Mouse (Mus musculus): ENCODE measurements around the gene Megf6. TPM values are rescaled to one million over a fixed set of nuclear protein-coding genes. Genes with fewer than 3 reads are reported as not detected.

Gene Megf6
- polyA plus RNA-seq, 1 experiment from 2014 or later, result 12.7 TPM

DNA sequence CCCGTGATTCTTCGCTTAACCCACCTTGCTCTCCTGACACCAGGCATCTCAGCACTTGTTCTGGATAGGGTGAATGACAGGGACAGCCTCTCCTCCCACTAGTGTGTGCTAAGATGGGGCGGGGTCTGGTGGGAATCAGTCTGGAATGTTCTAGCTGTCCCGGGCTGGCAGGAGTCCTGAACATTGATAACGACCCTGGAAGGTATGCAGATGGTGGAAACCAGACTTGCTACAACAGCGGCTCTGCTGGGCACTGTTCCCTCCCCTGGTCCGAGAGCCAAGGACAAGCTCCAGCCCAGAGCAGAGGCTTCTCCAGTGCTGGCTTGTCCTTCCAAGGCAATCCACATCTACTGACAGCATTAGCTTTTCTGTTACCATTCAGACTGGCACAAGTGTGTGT lies 43.1 kb downstream of the Megf6 start:
- 63% methylated on average over 7 of the region's 7 CpGs for WGBS
- no peak overlapping the region for H3K4me3 ChIP-seq (ENCODE audit: low read length)
- H3K9ac ChIP-seq (ENCODE audit: low read depth, low read length), result no peak overlapping the region
- H3K36me3 ChIP-seq (ENCODE audit: control insufficient read depth, insufficient read depth, low read length), result no peaks in the 10 kb centered on the region
- H3K4me1 ChIP-seq (ENCODE audit: control insufficient read depth, insufficient read depth, low read length), result peaks cover 6% of the 10 kb centered on the region; the same call in 1 of the 2 replicates
- H3K27me3 ChIP-seq (ENCODE audit: control insufficient read depth, insufficient read depth, low read length), result no peaks in the 10 kb centered on the region
- H3K4me2 ChIP-seq (replicated peaks; ENCODE audit: low read depth, low read length), result no peak overlapping the region
- H3K27ac ChIP-seq (ENCODE audit: low read depth, low read length), result no peak overlapping the region
- no peak for ATAC-seq (ENCODE audit: low FRiP score, low TSS enrichment)
- no peaks in the 10 kb centered on the region for H3K9me3 ChIP-seq (ENCODE audit: control insufficient read depth, low read length)

DNA sequence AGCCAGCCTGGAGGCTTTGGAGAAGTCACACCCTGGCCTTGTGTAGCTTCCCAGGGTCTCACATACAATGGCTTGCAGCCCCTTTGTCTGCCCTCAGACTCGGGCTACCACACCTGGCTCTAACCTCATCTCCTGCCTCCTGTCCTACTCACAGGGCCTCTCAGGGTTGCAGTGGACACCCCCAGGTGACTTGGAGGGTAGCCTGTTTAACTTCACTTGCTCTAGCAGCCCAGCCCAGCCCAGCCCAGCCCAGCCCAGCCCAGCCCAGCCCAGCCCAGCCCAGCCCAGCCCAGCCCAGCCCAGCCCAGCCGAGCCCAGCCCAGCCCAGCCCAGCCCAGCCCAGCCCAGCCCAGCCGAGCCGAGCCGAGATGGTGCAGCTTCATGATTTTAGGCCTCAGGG lies 43.5 kb downstream of the Megf6 start:
- H3K36me3 ChIP-seq (ENCODE audit: control insufficient read depth, insufficient read depth, low read length), result no peaks in the 10 kb centered on the region
- no peaks in the 10 kb centered on the region for H3K27me3 ChIP-seq (ENCODE audit: control insufficient read depth, insufficient read depth, low read length)
- H3K4me3 ChIP-seq (ENCODE audit: low read length), result no peak overlapping the region
- no peak overlapping the region for H3K9ac ChIP-seq (ENCODE audit: low read depth, low read length)
- H3K4me1 ChIP-seq (ENCODE audit: control insufficient read depth, insufficient read depth, low read length), result peaks cover 3% of the 10 kb centered on the region; the same call in 1 of the 2 replicates
- ATAC-seq (ENCODE audit: low FRiP score, low TSS enrichment), result no peak
- no peak overlapping the region for H3K27ac ChIP-seq (ENCODE audit: low read depth, low read length)
- 8% methylated on average over 5 of the region's 5 CpGs for WGBS
- no peak overlapping the region for H3K4me2 ChIP-seq (replicated peaks; ENCODE audit: low read depth, low read length)
- H3K9me3 ChIP-seq (ENCODE audit: control insufficient read depth, low read length), result no peaks in the 10 kb centered on the region

DNA sequence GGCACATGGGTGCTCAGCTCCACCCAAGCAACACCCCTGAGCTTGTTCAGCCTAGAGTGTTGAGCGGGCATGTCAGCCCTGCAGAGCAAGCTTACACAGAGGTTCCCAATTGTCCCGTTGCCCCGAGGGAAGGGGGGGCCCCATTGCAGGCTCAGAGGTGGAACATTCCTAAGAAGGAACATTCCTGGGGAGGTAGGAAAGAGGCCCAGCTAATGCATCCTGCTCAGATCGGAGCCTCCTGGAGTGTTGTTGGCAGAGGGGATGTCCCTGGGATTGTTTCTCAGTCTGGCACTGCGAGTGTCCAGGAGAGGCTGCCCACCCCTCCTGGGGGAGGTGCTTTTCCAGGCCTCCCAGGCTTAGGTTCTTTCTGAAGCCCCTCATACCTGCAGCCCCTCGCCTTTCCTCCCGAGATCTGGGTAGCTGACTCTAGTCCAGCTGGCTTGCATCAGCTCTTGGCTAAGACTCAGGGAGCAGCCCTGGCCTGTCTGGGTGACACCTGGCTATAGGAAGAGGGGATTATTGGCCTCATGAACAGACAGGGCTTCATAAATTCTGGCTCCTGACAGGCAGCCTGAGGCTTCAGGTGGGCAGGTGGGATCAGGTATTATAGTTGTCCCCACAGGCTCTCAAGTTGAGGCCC lies 47.3 kb downstream of the Megf6 start:
- H3K36me3 ChIP-seq (ENCODE audit: control insufficient read depth, insufficient read depth, low read length), result no peaks in the 10 kb centered on the region
- no peak overlapping the region for H3K4me2 ChIP-seq (replicated peaks; ENCODE audit: low read depth, low read length)
- no peaks in the 10 kb centered on the region for H3K27me3 ChIP-seq (ENCODE audit: control insufficient read depth, insufficient read depth, low read length)
- peaks cover 6% of the 10 kb centered on the region; the same call in 1 of the 2 replicates for H3K4me1 ChIP-seq (ENCODE audit: control insufficient read depth, insufficient read depth, low read length)
- no peak for ATAC-seq (ENCODE audit: low FRiP score, low TSS enrichment)
- no peak overlapping the region for H3K27ac ChIP-seq (ENCODE audit: low read depth, low read length)
- 59% methylated on average over 7 of the region's 7 CpGs for WGBS
- no peak overlapping the region for H3K9ac ChIP-seq (ENCODE audit: low read depth, low read length)
- no peak overlapping the region for H3K4me3 ChIP-seq (ENCODE audit: low read length)
- no peaks in the 10 kb centered on the region for H3K9me3 ChIP-seq (ENCODE audit: control insufficient read depth, low read length)

DNA sequence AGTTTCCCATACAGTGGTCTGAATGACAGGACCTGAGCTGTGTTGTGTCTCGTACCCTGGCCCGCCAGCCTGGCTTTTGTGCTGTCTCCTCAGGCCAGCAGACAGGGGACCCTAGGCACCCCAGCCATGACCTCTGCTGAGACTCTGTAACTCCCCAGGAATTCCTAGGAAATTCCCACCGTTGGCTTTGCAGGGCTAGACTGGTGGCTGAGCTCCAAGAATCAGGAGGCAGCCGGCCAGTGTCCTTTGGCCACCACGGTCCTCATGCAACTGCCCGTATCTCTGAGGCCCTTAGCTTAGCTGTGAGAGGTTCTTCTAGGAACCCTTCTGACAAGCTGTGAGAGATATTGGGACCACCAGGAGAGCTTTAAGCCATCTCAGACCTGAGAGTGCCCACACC lies 52.2 kb downstream of the Megf6 start:
- peaks cover 13% of the 10 kb centered on the region; the same call in 1 of the 2 replicates for H3K4me1 ChIP-seq (ENCODE audit: control insufficient read depth, insufficient read depth, low read length)
- no peak overlapping the region for H3K9ac ChIP-seq (ENCODE audit: low read depth, low read length)
- 77% methylated on average over 6 of the region's 6 CpGs for WGBS
- no peaks in the 10 kb centered on the region for H3K27me3 ChIP-seq (ENCODE audit: control insufficient read depth, insufficient read depth, low read length)
- H3K27ac ChIP-seq (ENCODE audit: low read depth, low read length), result no peak overlapping the region
- H3K4me3 ChIP-seq (ENCODE audit: low read length), result no peak overlapping the region
- no peaks in the 10 kb centered on the region for H3K9me3 ChIP-seq (ENCODE audit: control insufficient read depth, low read length)
- no peak for ATAC-seq (ENCODE audit: low FRiP score, low TSS enrichment)
- no peak overlapping the region for H3K4me2 ChIP-seq (replicated peaks; ENCODE audit: low read depth, low read length)
- H3K36me3 ChIP-seq (ENCODE audit: control insufficient read depth, insufficient read depth, low read length), result no peaks in the 10 kb centered on the region

DNA sequence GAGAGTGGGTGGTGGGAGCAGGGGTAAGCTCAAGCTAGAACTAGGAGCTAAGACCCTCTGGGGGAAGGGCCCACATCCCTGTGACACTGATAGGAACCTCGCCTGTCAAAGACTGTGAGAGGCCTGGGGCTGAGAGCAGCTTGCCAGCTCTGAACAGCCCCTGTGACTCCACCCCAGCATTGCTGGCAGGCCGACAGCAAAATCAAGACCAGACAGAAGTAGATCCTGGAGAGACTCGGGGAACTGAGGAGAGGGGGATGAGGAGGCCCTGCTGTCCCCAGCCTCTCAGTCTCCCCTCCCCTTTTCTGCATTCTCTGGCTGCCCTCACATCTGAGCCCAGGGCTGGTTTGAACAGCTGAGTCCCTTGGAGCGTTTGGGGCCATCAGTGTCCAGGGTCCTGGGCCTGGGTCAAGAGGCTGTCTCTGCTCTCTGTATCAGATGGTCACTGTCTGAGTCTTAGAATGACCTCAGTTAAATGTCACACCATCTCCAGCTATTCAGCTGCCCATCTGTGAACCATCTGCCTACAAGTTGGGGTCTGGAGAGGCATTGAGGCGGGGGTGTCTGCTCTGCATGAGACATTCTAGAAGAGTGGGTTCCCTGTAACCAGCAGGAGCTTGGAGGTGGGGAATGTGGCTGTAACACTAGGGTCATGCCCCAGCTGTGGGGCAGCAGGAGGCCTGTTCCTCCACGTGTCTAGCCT lies 53.9 kb downstream of the Megf6 start:
- 17% methylated on average over 6 of the region's 6 CpGs for WGBS
- no peak for ATAC-seq (ENCODE audit: low FRiP score, low TSS enrichment)
- H3K9me3 ChIP-seq (ENCODE audit: control insufficient read depth, low read length), result no peaks in the 10 kb centered on the region
- H3K4me1 ChIP-seq (ENCODE audit: control insufficient read depth, insufficient read depth, low read length), result peaks cover 13% of the 10 kb centered on the region; the same call in 1 of the 2 replicates
- H3K27ac ChIP-seq (ENCODE audit: low read depth, low read length), result no peak overlapping the region
- no peak overlapping the region for H3K4me2 ChIP-seq (replicated peaks; ENCODE audit: low read depth, low read length)
- H3K27me3 ChIP-seq (ENCODE audit: control insufficient read depth, insufficient read depth, low read length), result no peaks in the 10 kb centered on the region
- no peaks in the 10 kb centered on the region for H3K36me3 ChIP-seq (ENCODE audit: control insufficient read depth, insufficient read depth, low read length)
- H3K4me3 ChIP-seq (ENCODE audit: low read length), result no peak overlapping the region
- no peak overlapping the region for H3K9ac ChIP-seq (ENCODE audit: low read depth, low read length)

DNA sequence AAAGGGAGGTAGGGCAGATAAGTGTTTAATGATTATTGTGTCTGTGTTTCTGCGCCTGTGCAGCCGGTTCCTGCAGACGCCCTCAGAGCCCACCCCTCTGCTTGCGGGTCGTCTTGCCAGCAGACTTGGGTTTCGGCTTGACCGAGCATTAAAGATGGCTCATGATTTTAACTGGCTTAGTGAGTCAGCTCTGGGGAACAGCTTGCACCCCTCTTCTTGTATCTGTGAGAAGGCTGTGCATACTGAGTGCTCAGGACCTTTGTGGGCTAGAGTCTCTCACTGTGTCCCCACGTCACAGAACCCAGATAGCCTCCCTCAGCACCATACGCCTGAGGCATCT lies 54.4 kb downstream of the Megf6 start:
- no peak overlapping the region for H3K4me2 ChIP-seq (replicated peaks; ENCODE audit: low read depth, low read length)
- no peak overlapping the region for H3K27ac ChIP-seq (ENCODE audit: low read depth, low read length)
- H3K4me3 ChIP-seq (ENCODE audit: low read length), result no peak overlapping the region
- no peak overlapping the region for H3K9ac ChIP-seq (ENCODE audit: low read depth, low read length)
- H3K27me3 ChIP-seq (ENCODE audit: control insufficient read depth, insufficient read depth, low read length), result no peaks in the 10 kb centered on the region
- H3K36me3 ChIP-seq (ENCODE audit: control insufficient read depth, insufficient read depth, low read length), result no peaks in the 10 kb centered on the region
- ATAC-seq (ENCODE audit: low FRiP score, low TSS enrichment), result no peak
- H3K9me3 ChIP-seq (ENCODE audit: control insufficient read depth, low read length), result no peaks in the 10 kb centered on the region
- peaks cover 8% of the 10 kb centered on the region; the same call in 1 of the 2 replicates for H3K4me1 ChIP-seq (ENCODE audit: control insufficient read depth, insufficient read depth, low read length)
- WGBS, result 30% methylated on average over 9 of the region's 9 CpGs

DNA sequence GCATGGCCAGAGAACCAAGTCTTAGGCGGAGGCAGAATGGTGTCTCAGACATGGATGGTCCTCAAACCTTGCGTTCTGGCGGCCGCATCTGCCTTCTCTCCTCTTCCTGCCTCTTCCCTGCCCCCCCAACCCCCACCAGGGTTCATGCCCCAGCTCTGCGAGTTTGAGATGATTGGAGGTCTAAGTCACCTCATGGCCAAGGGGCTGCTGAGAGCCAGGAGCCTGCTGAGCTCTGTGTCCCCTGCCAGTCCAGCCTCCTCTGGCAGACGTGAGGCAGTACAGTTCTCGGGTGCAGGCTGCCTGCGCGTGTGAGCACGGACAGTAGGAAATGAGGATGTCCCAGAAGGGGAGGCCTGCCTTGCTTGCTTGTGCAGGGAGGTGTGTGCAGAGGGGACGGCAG lies 56.1 kb downstream of the Megf6 start:
- Histone ChIP-seq H3K36me3 (ENCODE audit: control insufficient read depth, insufficient read depth, low read length) (no peaks in the 10 kb centered on the region), H3K9me3 (ENCODE audit: control insufficient read depth, low read length) (no peaks in the 10 kb centered on the region), H3K27me3 (ENCODE audit: control insufficient read depth, insufficient read depth, low read length) (no peaks in the 10 kb centered on the region), H3K9ac (ENCODE audit: low read depth, low read length) (no peak overlapping the region), H3K4me2 (replicated peaks; ENCODE audit: low read depth, low read length) (no peak overlapping the region), H3K27ac (ENCODE audit: low read depth, low read length) (no peak overlapping the region), H3K4me3 (ENCODE audit: low read length) (no peak overlapping the region), H3K4me1 (ENCODE audit: control insufficient read depth, insufficient read depth, low read length) (peaks cover 10% of the 10 kb centered on the region; the same call in 1 of the 2 replicates)
- WGBS, result 81% methylated on average over 11 of the region's 11 CpGs
- ATAC-seq (ENCODE audit: low FRiP score, low TSS enrichment), result no peak

DNA sequence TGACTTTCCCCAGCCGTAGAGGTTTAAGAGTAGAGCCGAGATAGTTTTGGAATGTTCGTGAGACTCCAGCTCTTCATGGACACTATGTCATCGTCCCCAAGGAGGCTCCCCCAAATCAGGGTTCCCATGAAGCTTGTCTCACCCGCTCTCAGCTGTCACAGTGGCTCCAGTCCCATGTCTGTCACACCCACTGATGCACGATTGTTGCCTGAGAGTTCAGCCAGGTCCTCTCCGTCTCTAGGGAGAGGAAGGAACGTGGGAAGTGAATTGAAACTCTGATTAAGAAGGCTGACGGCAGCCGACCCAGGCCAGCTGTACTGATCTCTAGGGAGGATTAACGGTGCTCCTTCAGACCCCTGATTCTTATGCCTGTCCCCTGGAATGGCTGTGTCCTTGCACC lies 57.8 kb downstream of the Megf6 start:
- no peak overlapping the region for H3K27ac ChIP-seq (ENCODE audit: low read depth, low read length)
- peaks cover 16% of the 10 kb centered on the region for H3K4me1 ChIP-seq (ENCODE audit: control insufficient read depth, insufficient read depth, low read length)
- 61% methylated on average over 11 of the region's 11 CpGs for WGBS
- H3K36me3 ChIP-seq (ENCODE audit: control insufficient read depth, insufficient read depth, low read length), result no peaks in the 10 kb centered on the region
- H3K4me2 ChIP-seq (replicated peaks; ENCODE audit: low read depth, low read length), result no peak overlapping the region
- no peaks in the 10 kb centered on the region for H3K27me3 ChIP-seq (ENCODE audit: control insufficient read depth, insufficient read depth, low read length)
- ATAC-seq (ENCODE audit: low FRiP score, low TSS enrichment), result no peak
- H3K4me3 ChIP-seq (ENCODE audit: low read length), result no peak overlapping the region
- no peaks in the 10 kb centered on the region for H3K9me3 ChIP-seq (ENCODE audit: control insufficient read depth, low read length)
- H3K9ac ChIP-seq (ENCODE audit: low read depth, low read length), result no peak overlapping the region

DNA sequence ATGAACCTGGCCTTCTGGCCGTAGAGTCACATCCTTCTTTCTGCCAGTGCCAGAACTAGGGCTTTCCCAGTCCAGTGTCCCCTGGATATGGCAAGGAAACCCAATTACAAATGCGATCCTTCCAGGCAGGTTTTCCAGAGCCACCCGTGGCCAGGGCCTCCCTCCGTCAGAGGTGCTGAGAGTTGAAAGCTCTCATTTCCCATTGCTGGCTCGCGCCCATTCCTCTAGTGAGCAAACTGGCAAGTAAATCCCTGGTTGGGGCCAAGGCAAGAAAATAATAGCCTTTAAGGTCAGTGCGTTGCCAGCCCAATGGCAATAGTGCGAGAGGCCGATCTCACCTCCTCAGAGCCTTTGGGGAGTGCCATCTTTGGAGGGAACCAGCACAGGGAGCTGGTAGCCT lies 59.0 kb downstream of the Megf6 start:
- 89% methylated on average over 9 of the region's 9 CpGs for WGBS
- Histone ChIP-seq H3K4me2 (replicated peaks; ENCODE audit: low read depth, low read length) (no peak overlapping the region), H3K27ac (ENCODE audit: low read depth, low read length) (no peak overlapping the region), H3K4me3 (ENCODE audit: low read length) (no peak overlapping the region), H3K9ac (ENCODE audit: low read depth, low read length) (no peak overlapping the region), H3K4me1 (ENCODE audit: control insufficient read depth, insufficient read depth, low read length) (peaks cover 16% of the 10 kb centered on the region), H3K9me3 (ENCODE audit: control insufficient read depth, low read length) (no peaks in the 10 kb centered on the region), H3K36me3 (ENCODE audit: control insufficient read depth, insufficient read depth, low read length) (no peaks in the 10 kb centered on the region), H3K27me3 (ENCODE audit: control insufficient read depth, insufficient read depth, low read length) (no peaks in the 10 kb centered on the region)
- no peak for ATAC-seq (ENCODE audit: low FRiP score, low TSS enrichment)
